24 mouse cellular contexts compared by ENCODE assay signal in genomic region chr15:80720249-80720648, GRCm38 (mm10). TPM values are rescaled to one million over a fixed set of nuclear protein-coding genes. Genes with fewer than 3 reads are reported as not detected.
DNase-seq lines count a peak whose midpoint lies in the region; ATAC-seq and TF ChIP-seq lines count a peak whose summit lies in the region.
"Had no signal": no experiment of that assay in that cellular context is flagged by ENCODE, and none has a peak within 500 bp of the region (broad histone marks: within the 10 kb centered on the region; RNA-seq: fewer than 3 reads in every experiment).

No protein-coding gene starts in this region.

- peaks cover 6% of the 10 kb centered on the region; the same call in 1 of the 2 replicates for H3K79me2 ChIP-seq in heart, adult 2 months (replicated peaks; ENCODE audit: control insufficient read depth, insufficient read depth, low read length)

- H3K4me3 ChIP-seq in heart, adult 2 months: no peak overlapping the region
- H3K4me3 ChIP-seq in lung, postnatal 0 days (ENCODE audit: low read depth, low read length): no peak overlapping the region
- H3K4me3 ChIP-seq in intestine, embryonic 14.5 days (ENCODE audit: low read depth, low read length): no peak overlapping the region
- H3K4me3 ChIP-seq: embryonic facial prominence, embryonic 10.5 days; forebrain, embryonic 15.5 days; hindbrain, embryonic 15.5 days; kidney, embryonic 15.5 days; limb, embryonic 12.5 days; midbrain, embryonic 12.5 days had no signal

- TF ChIP-seq EP300 in heart, adult 2 months (IDR thresholded peaks at IDR 0.05; ENCODE audit: insufficient read depth, low read depth, low read length): 0 out of 2 replicates have a peak, but pooled peaks have one; percentile 22
- peak; percentile 69 for TF ChIP-seq EP300 in lung, postnatal 0 days (IDR thresholded peaks at IDR 0.05)

- peak; percentile 89 for ATAC-seq in lung, postnatal 0 days
- peak; percentile 5; the same call in 1 of the 2 replicates for ATAC-seq in intestine, embryonic 14.5 days (replicated peaks; ENCODE audit: low FRiP score, low TSS enrichment, low read depth)
- ATAC-seq: forebrain, embryonic 15.5 days; Patski had no signal

- DNase-seq in heart, adult 2 months: peak in 1 of 2 experiments; percentile 26
- DNase-seq in heart, postnatal 4 days: no peak
- peak; percentile 48 for DNase-seq in lung, postnatal 0 days (ENCODE audit: low spot score)
- DNase-seq in lung, postnatal 4 days: no peak
- no peak for DNase-seq in intestine, embryonic 14.5 days (ENCODE audit: low spot score)
- peak; percentile 29 for DNase-seq in retina, postnatal 1 day
- no peak for DNase-seq in kidney, postnatal 10 days
- DNase-seq in cerebellum, postnatal 14 days: no peak
- DNase-seq: adrenal gland, adult 2 months; cerebellum, adult 8-10 months; gastrocnemius, postnatal 14 days; kidney, adult 11 months; kidney, postnatal 4 days; right cerebral cortex, postnatal 25 days; spleen, adult 18-20 months; thymus, postnatal 25 days had no signal

- intact Hi-C loops in heart, adult 2 months (cut with DNase I): no loop called here

- no peaks in the 10 kb centered on the region for H3K9me3 ChIP-seq in lung, postnatal 0 days (ENCODE audit: low read length)
- H3K9me3 ChIP-seq in intestine, embryonic 14.5 days (ENCODE audit: control insufficient read depth, low read length): no peaks in the 10 kb centered on the region
- H3K9me3 ChIP-seq: embryonic facial prominence, embryonic 10.5 days; forebrain, embryonic 15.5 days; hindbrain, embryonic 15.5 days; kidney, embryonic 15.5 days; limb, embryonic 12.5 days; midbrain, embryonic 12.5 days had no signal

- no peaks in the 10 kb centered on the region for H3K27me3 ChIP-seq in heart, adult 2 months (ENCODE audit: control insufficient read depth, insufficient read depth, low read length)
- no peaks in the 10 kb centered on the region for H3K27me3 ChIP-seq in lung, postnatal 0 days (replicated peaks; ENCODE audit: insufficient read depth, low read length)
- no peaks in the 10 kb centered on the region for H3K27me3 ChIP-seq in intestine, embryonic 14.5 days (replicated peaks; ENCODE audit: control insufficient read depth, insufficient read depth, low read length)
- H3K27me3 ChIP-seq: forebrain, embryonic 15.5 days; hindbrain, embryonic 15.5 days; kidney, embryonic 15.5 days; limb, embryonic 12.5 days; midbrain, embryonic 12.5 days; Patski had no signal

- peak overlapping the region; percentile 44 for H3K27ac ChIP-seq in heart, adult 2 months
- H3K27ac ChIP-seq in lung, postnatal 0 days (ENCODE audit: low read length): no peak overlapping the region
- H3K27ac ChIP-seq in intestine, embryonic 14.5 days (ENCODE audit: low read depth): no peak overlapping the region
- H3K27ac ChIP-seq: embryonic facial prominence, embryonic 10.5 days; forebrain, embryonic 15.5 days; hindbrain, embryonic 15.5 days; kidney, embryonic 15.5 days; limb, embryonic 12.5 days; midbrain, embryonic 12.5 days had no signal

- TF ChIP-seq POLR2A in heart, adult 2 months (IDR thresholded peaks at IDR 0.05; ENCODE audit: insufficient read depth, low read depth, low read length): no peak

- no peak overlapping the region for H3K9ac ChIP-seq in heart, adult 2 months (ENCODE audit: low read depth, low read length)
- no peak overlapping the region for H3K9ac ChIP-seq in lung, postnatal 0 days (replicated peaks; ENCODE audit: low read depth)
- H3K9ac ChIP-seq in intestine, embryonic 14.5 days (ENCODE audit: low read length): no peak overlapping the region
- H3K9ac ChIP-seq: forebrain, embryonic 15.5 days; hindbrain, embryonic 15.5 days; kidney, embryonic 15.5 days; limb, embryonic 12.5 days; midbrain, embryonic 12.5 days had no signal

- no peak for TF ChIP-seq CTCF in heart, adult 2 months (IDR thresholded peaks at IDR 0.05)
- no peak for TF ChIP-seq CTCF in lung, postnatal 0 days (IDR thresholded peaks at IDR 0.05)

- 44% methylated on average over 5 of the region's 5 CpGs for WGBS in heart, adult 2 months
- 41% methylated on average over 5 of the region's 5 CpGs for whole genome bisulfite sequencing in lung, postnatal 0 days
- 40% methylated on average over 5 of the region's 5 CpGs for WGBS in intestine, embryonic 14.5 days

- no peak overlapping the region for H3K4me2 ChIP-seq in lung, postnatal 0 days (replicated peaks; ENCODE audit: low read depth, low read length)
- no peak overlapping the region for H3K4me2 ChIP-seq in intestine, embryonic 14.5 days (ENCODE audit: low read length)
- H3K4me2 ChIP-seq: forebrain, embryonic 15.5 days; hindbrain, embryonic 15.5 days; kidney, embryonic 15.5 days; limb, embryonic 12.5 days; midbrain, embryonic 12.5 days had no signal

- H3K4me1 ChIP-seq in heart, adult 2 months (ENCODE audit: control insufficient read depth, insufficient read depth, low read length): peaks cover 21% of the 10 kb centered on the region
- H3K4me1 ChIP-seq in lung, postnatal 0 days (ENCODE audit: insufficient read depth, low read depth, low read length): no peaks in the 10 kb centered on the region
- 0 out of 2 replicates have a peak, but pooled peaks cover 4% of the 10 kb centered on the region for H3K4me1 ChIP-seq in intestine, embryonic 14.5 days (replicated peaks; ENCODE audit: control insufficient read depth, insufficient read depth, low read length)
- H3K4me1 ChIP-seq: hindbrain, embryonic 15.5 days; midbrain, embryonic 12.5 days had no signal

- H3K36me3 ChIP-seq in heart, adult 2 months (ENCODE audit: control insufficient read depth, insufficient read depth, low read length): peaks cover 8% of the 10 kb centered on the region
- H3K36me3 ChIP-seq in lung, postnatal 0 days (ENCODE audit: insufficient read depth, low read length): no peaks in the 10 kb centered on the region; the same call in 1 of the 2 replicates
- no peaks in the 10 kb centered on the region for H3K36me3 ChIP-seq in intestine, embryonic 14.5 days (ENCODE audit: control insufficient read depth, insufficient read depth, low read length)
- H3K36me3 ChIP-seq: embryonic facial prominence, embryonic 10.5 days; forebrain, embryonic 15.5 days; hindbrain, embryonic 15.5 days; kidney, embryonic 15.5 days; limb, embryonic 12.5 days; midbrain, embryonic 12.5 days had no signal

RNA-seq across cellular contexts. Expression of gene Tnrc6b, which starts 9.1 kb away (rescaled TPM):
- total RNA-seq in heart, adult 2 months (2021): 10 to 100 TPM; 43.7 to 48.1 TPM
- polyA plus RNA-seq in heart, adult 2 months (2012; rRNA removed): 9.4 and 13.1 TPM in 2 replicates
- 10 to 100 TPM; 59.5 to 60.8 TPM for total RNA-seq in heart, postnatal 4 days (2021)
- 10.1 and 11.7 TPM in 2 replicates for polyA plus RNA-seq in lung, postnatal 0 days (2015; fragmentation: Nextera tagmentation; extraction: Ambion mirVana)
- polyA plus RNA-seq in intestine, embryonic 14.5 days (2014; fragmentation: Nextera tagmentation; extraction: Ambion mirVana): 16.3 and 19.2 TPM in 2 replicates

RNA-seq across cellular contexts. Expression of gene Fam83f, which starts 48.6 kb away (rescaled TPM):
- not detected for total RNA-seq in heart, adult 2 months (2021)
- polyA plus RNA-seq in heart, adult 2 months (2012; rRNA removed): 0.09 and 0.21 TPM in 2 replicates
- under 1 TPM; 0.17 to 0.23 TPM for total RNA-seq in heart, postnatal 4 days (2021)
- polyA plus RNA-seq in lung, postnatal 0 days (2015; fragmentation: Nextera tagmentation; extraction: Ambion mirVana): 0.73 and 0.80 TPM in 2 replicates
- 6.3 and 6.6 TPM in 2 replicates for polyA plus RNA-seq in intestine, embryonic 14.5 days (2014; fragmentation: Nextera tagmentation; extraction: Ambion mirVana)
- total RNA-seq: common myeloid progenitor, adult 5-6 weeks had no signal
- polyA plus RNA-seq: Patski had no signal

Comparison
In these comparisons a context has a peak if more than half of its experiments do, and no peak if none do; other contexts are left out.
1. DNase-seq: peak in lung, postnatal 0 days (single experiment) and retina, postnatal 1 day (single experiment); none in heart, postnatal 4 days (single experiment), lung, postnatal 4 days (0 of 2), intestine, embryonic 14.5 days (single experiment), kidney, postnatal 10 days (single experiment) and cerebellum, postnatal 14 days (0 of 2).